Mouse (Mus musculus): ENCODE data around the gene Eef1b2. TPM values are rescaled to one million over a fixed set of nuclear protein-coding genes. Genes with fewer than 3 reads are reported as not detected.

Gene Eef1b2
- polyA plus RNA-seq, 1 experiment from 2014 or later: 438 TPM

DNA sequence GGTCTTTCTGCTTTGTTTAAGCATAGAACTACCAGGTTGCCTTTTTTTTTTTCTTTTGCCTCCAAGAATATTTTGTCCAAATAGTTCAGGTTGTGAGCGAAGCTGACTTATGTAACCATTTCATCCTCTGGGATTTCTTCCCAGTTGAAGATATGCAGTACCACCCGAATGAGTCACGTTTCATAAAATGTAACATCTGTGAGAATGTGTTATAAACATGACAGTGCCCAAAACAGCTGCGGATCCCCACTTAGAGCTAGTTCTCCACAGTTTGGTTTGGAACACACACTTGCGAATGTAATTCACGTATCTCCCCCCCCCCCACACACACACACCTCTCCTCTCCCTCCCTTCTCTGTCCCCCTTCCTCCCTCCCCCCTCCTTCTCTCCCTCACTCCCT, 22.8 kb downstream of the Eef1b2 start:
- H3K4me1 ChIP-seq: peaks cover 14% of the 10 kb centered on the region
- H3K4me2 ChIP-seq (replicated peaks): no peak overlapping the region
- H3K36me3 ChIP-seq: no peaks in the 10 kb centered on the region
- H3K4me3 ChIP-seq: no peak overlapping the region
- no peak overlapping the region for H3K27ac ChIP-seq (replicated peaks)
- no peaks in the 10 kb centered on the region for H3K27me3 ChIP-seq
- no peak for ATAC-seq (replicated peaks)
- H3K9me3 ChIP-seq: no peaks in the 10 kb centered on the region
- no peak overlapping the region for H3K9ac ChIP-seq (replicated peaks)
- WGBS: 94% methylated on average over 6 of the region's 6 CpGs

DNA sequence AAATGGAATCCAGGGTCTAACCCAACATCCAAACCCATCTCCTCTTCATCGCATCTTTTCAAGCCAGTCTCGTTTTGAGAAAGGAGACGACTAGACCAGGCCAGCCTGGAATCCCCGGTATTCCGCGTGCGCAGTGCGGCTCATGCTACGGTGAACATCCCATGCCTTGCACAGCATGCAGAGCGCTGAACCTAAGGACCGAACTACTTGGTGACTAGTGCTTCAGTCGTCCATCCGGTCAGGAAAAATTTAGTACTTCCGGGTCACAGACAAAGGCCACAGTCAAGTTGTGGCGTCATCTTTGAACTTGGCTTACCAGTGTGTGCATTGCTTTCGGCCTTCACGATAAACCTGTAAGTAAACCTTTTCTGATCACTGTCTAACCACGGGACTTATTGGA, 23.7 kb downstream of the Eef1b2 start:
- H3K4me2 ChIP-seq (replicated peaks): no peak overlapping the region
- H3K4me1 ChIP-seq: peaks cover 17% of the 10 kb centered on the region

DNA sequence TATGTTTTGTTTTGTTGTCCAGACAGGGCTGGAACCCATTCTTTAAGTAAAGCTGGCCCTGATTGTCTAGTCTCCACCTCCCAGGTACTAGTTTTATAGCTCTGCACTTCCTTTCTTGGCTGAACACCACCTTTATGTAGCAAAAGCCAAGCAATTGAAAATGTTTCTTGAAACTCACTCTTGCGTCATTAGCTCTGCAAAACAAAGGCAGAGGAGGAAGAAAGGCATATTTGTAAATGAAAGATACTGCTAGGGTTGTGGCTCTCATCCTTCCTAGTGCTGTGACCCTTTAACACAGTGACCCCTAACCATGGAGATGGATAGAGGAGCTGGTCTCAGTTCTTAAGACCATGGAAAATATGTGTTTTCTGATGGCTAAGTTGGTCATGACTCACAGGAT, 25.0 kb downstream of the Eef1b2 start:
- H3K36me3 ChIP-seq: no peaks in the 10 kb centered on the region
- ATAC-seq (replicated peaks): no peak
- no peaks in the 10 kb centered on the region for H3K27me3 ChIP-seq
- H3K4me3 ChIP-seq: no peak overlapping the region
- peaks cover 17% of the 10 kb centered on the region for H3K4me1 ChIP-seq
- H3K4me2 ChIP-seq (replicated peaks): no peak overlapping the region
- no peak overlapping the region for H3K27ac ChIP-seq (replicated peaks)
- no peaks in the 10 kb centered on the region for H3K9me3 ChIP-seq
- 80% methylated on average over 1 of the region's 1 CpGs for WGBS
- no peak overlapping the region for H3K9ac ChIP-seq (replicated peaks)

More for the DNA sequence above, 23.7 kb downstream of the Eef1b2 start:
- Histone ChIP-seq H3K9me3 (no peaks in the 10 kb centered on the region), H3K9ac (replicated peaks) (no peak overlapping the region), H3K27me3 (no peaks in the 10 kb centered on the region), H3K27ac (replicated peaks) (no peak overlapping the region), H3K36me3 (no peaks in the 10 kb centered on the region), H3K4me3 (no peak overlapping the region)
- no peak for ATAC-seq (replicated peaks)
- WGBS: 98% methylated on average over 18 of the region's 18 CpGs

DNA sequence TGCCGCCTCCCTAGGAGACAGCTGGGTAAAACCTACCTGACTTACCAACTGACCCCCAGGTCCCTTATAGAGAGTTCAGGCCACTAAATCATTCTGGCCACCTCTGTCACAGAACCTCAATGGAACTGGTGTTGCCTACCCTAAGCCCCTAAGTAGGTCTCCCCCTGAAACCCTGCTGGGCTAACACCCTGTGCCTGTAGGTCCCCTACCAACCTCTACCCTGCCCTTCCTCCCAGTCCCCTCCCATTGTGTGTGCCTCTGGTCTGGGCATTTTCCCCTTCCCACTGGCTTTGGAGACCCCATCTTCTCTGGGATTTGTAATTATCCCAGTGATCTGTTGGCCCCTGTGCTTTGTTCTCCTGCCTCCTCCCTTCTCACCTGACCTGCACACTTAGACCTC, 26.8 kb downstream of the Eef1b2 start:
- Histone ChIP-seq H3K4me3 (no peak overlapping the region), H3K4me2 (replicated peaks) (no peak overlapping the region), H3K9me3 (no peaks in the 10 kb centered on the region), H3K4me1 (peaks cover 17% of the 10 kb centered on the region), H3K36me3 (no peaks in the 10 kb centered on the region), H3K9ac (replicated peaks) (no peak overlapping the region), H3K27ac (replicated peaks) (peak overlapping the region; percentile 61), H3K27me3 (no peaks in the 10 kb centered on the region)
- peak; percentile 60; the same call in 1 of the 2 replicates for ATAC-seq (replicated peaks)
- 62% methylated on average over 1 of the region's 1 CpGs for WGBS

DNA sequence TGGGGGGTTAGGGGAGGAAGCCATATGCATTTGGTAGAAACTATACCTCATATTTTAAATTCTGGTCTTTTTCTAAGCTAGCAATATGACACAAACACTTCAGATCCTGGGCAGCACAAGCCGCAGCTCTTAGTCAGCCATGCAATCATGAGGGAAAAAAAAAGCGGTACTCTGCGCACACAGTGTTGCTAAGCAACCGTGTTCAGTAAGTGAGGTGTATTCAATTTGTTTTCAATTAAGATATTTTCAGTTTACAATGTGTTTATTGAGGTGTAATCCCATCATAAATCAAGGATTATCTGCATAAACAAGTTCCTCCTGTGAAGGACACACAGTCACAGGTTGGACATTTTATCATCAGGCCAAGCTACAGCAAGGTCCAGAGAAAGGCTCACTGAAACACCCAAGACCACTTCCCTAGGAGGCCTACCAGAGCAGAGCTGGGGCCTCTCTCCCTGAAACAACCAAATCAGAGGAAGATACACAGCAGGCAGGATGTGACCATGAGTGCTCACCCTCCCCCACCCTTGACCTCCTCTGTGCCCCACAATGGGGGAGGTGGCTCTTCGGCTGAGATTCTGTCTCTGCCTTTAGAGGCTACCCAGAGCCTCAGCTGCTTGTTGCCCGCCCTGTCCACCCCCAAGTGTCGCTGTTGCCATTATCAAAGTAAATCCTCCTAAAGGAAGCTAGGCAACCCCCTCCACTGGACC, 27.5 kb downstream of the Eef1b2 start:
- Histone ChIP-seq H3K4me3 (no peak overlapping the region), H3K27me3 (no peaks in the 10 kb centered on the region), H3K4me1 (peaks cover 17% of the 10 kb centered on the region), H3K36me3 (no peaks in the 10 kb centered on the region), H3K4me2 (replicated peaks) (no peak overlapping the region), H3K9ac (replicated peaks) (no peak overlapping the region), H3K27ac (replicated peaks) (peak overlapping the region; percentile 75), H3K9me3 (no peaks in the 10 kb centered on the region)
- 6% methylated on average over 7 of the region's 7 CpGs for WGBS
- ATAC-seq (replicated peaks): peak; percentile 80

DNA sequence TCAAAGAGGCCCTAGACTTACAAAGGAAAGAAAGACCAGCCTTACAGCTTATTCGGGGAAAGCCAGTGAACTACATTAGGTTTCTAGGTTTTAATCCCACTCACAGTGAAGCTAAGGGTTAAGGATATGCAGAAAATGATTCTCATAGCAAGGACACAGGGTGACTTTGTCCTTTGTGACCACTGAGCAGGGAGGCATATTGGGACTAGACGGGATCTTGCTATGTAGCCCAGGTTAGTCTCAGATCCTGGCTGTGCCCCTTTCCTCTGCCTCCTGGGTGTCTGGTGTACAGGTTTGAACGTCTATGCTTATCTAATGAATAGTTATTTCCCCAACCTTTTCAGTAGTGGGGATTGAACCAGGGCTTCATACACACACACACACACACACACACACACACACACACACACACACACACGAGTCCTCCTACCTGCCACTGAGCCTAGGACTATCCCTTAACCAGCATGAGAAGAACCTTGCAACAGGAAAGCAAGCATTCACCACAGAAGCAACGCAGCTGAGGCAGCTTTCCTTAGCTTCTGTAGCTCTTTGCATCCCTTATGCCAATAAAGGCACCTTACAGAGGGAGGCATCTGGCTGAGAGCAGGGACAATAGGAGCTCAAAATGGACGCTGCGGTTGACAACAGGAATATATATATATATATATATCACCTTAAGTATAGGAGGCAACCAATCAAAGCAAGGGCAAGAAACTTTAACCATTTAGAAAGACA, 28.2 kb downstream of the Eef1b2 start:
- 15% methylated on average over 7 of the region's 7 CpGs for WGBS
- H3K27me3 ChIP-seq: no peaks in the 10 kb centered on the region
- no peaks in the 10 kb centered on the region for H3K36me3 ChIP-seq
- no peak overlapping the region for H3K9ac ChIP-seq (replicated peaks)
- no peak overlapping the region for H3K4me2 ChIP-seq (replicated peaks)
- H3K9me3 ChIP-seq: no peaks in the 10 kb centered on the region
- ATAC-seq (replicated peaks): 0 out of 2 replicates have a peak, but pooled peaks have one; percentile 28
- peaks cover 17% of the 10 kb centered on the region for H3K4me1 ChIP-seq
- no peak overlapping the region for H3K4me3 ChIP-seq
- H3K27ac ChIP-seq (replicated peaks): peak overlapping the region; percentile 75

DNA sequence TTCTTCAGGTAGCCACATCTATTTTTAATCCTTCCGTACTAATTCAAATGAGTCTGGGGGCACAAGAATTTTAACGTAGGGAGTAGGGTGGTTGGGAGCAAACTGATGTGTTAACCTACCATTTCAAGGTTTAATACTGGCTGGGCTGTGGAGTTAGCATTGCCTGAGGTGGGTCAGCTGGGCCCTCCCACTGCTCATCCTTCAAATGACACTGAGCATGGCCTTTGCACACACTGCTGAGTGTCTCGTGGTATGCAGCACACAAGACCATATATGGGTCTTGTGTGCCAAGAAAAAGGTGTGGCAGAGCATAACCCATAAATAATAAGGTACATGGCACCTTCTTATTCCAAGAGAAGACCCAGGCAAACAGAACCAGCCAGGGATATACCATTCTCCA, 31.0 kb downstream of the Eef1b2 start:
- Histone ChIP-seq H3K4me2 (replicated peaks) (no peak overlapping the region), H3K9me3 (no peaks in the 10 kb centered on the region), H3K4me1 (peaks cover 17% of the 10 kb centered on the region), H3K27ac (replicated peaks) (no peak overlapping the region), H3K9ac (replicated peaks) (no peak overlapping the region), H3K4me3 (no peak overlapping the region), H3K36me3 (no peaks in the 10 kb centered on the region), H3K27me3 (no peaks in the 10 kb centered on the region)
- no peak for ATAC-seq (replicated peaks)
- WGBS: 89% methylated on average over 3 of the region's 3 CpGs

DNA sequence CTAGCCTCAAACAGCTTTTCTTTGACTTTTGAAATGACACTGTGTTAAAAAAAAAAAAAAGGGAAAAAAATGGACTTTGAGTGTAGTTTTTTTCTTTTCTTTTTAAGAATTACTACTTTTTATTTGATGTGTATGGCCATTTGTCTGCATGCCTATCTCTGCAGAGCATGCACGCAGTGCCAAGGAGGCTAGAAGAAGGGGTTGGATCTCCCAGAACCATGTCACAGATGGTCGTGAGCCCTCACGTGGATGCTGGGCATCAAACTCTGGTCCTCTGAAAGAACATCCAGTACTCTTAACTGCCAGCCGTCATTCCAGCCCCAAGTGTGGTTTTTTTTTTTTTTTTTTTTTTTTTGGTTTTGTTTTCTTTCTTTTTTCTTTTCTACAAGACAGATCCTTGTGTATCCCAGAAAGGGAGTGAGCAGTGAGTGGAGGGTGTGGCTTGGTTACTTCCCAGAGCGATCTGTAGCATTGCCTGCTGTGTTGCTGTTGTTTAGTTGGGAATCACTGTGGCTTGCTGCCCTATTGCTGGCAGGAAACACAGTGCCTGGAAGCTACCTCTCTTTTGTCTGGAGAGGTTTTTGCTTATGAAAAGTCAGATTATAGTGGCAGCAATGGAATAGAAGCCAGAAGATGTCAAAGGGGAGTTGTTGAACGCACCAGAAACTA, 33.4 kb downstream of the Eef1b2 start:
- Histone ChIP-seq H3K9me3 (no peaks in the 10 kb centered on the region), H3K4me1 (peaks cover 14% of the 10 kb centered on the region), H3K9ac (replicated peaks) (no peak overlapping the region), H3K27ac (replicated peaks) (no peak overlapping the region), H3K36me3 (no peaks in the 10 kb centered on the region), H3K4me3 (no peak overlapping the region), H3K27me3 (no peaks in the 10 kb centered on the region), H3K4me2 (replicated peaks) (no peak overlapping the region)
- WGBS: 14% methylated on average over 6 of the region's 6 CpGs
- no peak for ATAC-seq (replicated peaks)

DNA sequence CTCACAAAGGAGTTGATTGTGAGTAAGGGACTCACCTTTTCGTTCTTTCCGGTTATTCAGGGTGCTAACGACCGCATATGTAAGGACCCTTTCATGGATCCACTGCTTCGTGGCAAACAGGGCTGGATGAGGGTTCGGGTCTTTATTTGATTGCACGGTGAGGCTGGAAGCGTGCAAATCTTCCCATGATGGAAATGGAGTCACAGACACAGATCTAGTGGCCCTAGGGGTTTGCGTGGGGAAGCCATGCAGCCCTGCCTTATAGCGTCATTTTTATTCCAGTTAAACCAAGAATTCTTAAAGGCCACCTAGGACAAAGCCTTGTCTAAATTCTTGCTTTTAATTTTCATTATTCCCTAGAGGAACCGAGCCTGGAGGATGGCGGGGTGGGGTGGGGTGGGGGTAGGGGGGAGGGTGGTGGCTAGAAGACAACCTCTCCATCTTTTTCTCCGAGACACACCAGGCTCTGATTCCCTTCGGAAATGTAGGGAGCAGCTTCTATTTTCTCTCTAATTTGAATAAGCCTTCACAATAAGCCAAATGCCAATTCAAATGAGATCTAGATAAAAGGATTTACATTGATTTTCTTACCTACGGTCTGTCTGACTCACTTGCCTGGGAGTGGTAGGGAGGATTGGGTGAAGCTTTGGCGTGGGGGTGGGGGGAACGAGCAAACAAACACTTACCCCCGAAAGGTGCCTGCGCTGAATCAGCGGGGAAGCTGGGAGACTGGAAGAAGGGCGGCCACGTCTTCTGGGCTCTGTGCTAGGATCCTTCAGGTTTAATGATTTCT, 37.0 kb downstream of the Eef1b2 start:
- no peaks in the 10 kb centered on the region for H3K36me3 ChIP-seq
- 14% methylated on average over 22 of the region's 22 CpGs for WGBS
- no peak for ATAC-seq (replicated peaks)
- H3K9ac ChIP-seq (replicated peaks): peak overlapping the region; percentile 28; the same call in 1 of the 2 replicates
- peak overlapping the region; percentile 38 for H3K4me2 ChIP-seq (replicated peaks)
- no peaks in the 10 kb centered on the region for H3K27me3 ChIP-seq
- H3K4me3 ChIP-seq: peak overlapping the region; percentile 13
- H3K9me3 ChIP-seq: no peaks in the 10 kb centered on the region
- peaks cover 12% of the 10 kb centered on the region for H3K4me1 ChIP-seq
- 0 out of 2 replicates have a peak overlapping the region, but pooled peaks have one; percentile 37 for H3K27ac ChIP-seq (replicated peaks)

DNA sequence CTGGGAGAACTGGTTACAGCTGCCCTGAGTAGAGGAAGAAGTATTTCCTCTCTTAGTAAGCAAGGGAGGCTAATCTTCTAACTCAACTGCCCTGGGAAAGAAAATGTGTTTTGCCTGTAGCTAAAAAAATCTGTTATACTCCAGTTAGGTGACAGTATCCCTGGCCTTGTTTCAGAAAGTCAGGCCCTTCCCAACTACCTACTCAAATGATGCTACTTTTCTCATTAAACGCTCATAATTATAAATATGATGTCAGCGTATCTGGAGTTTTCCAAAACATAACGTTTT, 37.6 kb downstream of the Eef1b2 start, which contains the start of gene Gpr1:
Gene Gpr1, minus strand, starts transcription at position 273 of the 288 bp plus-strand sequence.
- H3K9me3 ChIP-seq: no peaks in the 10 kb centered on the region
- H3K4me3 ChIP-seq: peak within 1 kb of the TSS; percentile 13
- ATAC-seq (replicated peaks): no peak
- H3K36me3 ChIP-seq: no peaks in the 10 kb centered on the region
- WGBS: 34% methylated on average over 3 of the region's 3 CpGs
- peak within 1 kb of the TSS; percentile 28; the same call in 1 of the 2 replicates for H3K9ac ChIP-seq (replicated peaks)
- 0 out of 2 replicates have a peak within 1 kb of the TSS, but pooled peaks have one; percentile 37 for H3K27ac ChIP-seq (replicated peaks)
- H3K4me1 ChIP-seq: peaks cover 12% of the 10 kb centered on the region
- no peaks in the 10 kb centered on the region for H3K27me3 ChIP-seq
- H3K4me2 ChIP-seq (replicated peaks): peak within 1 kb of the TSS; percentile 38

DNA sequence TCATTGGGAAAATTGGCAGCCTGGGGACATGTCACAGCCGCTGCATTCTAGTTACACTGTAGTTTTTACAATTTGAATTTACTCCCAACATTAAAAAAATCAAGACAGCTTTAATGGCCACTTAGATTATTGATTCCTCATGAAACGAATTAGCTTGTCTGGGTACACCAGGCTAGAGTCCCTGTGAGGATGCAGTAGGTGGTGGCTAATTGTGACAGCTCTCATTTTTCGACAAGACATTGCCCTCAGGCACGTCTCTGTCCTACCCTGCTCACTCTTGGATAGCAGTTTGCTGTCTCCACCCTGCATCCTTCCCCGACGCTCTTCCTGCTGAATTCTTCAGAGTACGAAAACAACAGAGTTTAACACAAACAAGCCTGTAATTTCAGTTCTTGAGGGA, 38.0 kb downstream of the Eef1b2 start:
- Histone ChIP-seq H3K4me1 (peaks cover 12% of the 10 kb centered on the region), H3K27me3 (no peaks in the 10 kb centered on the region), H3K9me3 (no peaks in the 10 kb centered on the region), H3K36me3 (no peaks in the 10 kb centered on the region), H3K9ac (replicated peaks) (no peak overlapping the region), H3K27ac (replicated peaks) (no peak overlapping the region), H3K4me3 (no peak overlapping the region), H3K4me2 (replicated peaks) (no peak overlapping the region)
- 53% methylated on average over 7 of the region's 7 CpGs for WGBS
- ATAC-seq (replicated peaks): 0 out of 2 replicates have a peak, but pooled peaks have one; percentile 26

All from forebrain, embryonic 15.5 days (tissue).